18 mouse cellular contexts compared by ENCODE assay signal in the genomic region with DNA sequence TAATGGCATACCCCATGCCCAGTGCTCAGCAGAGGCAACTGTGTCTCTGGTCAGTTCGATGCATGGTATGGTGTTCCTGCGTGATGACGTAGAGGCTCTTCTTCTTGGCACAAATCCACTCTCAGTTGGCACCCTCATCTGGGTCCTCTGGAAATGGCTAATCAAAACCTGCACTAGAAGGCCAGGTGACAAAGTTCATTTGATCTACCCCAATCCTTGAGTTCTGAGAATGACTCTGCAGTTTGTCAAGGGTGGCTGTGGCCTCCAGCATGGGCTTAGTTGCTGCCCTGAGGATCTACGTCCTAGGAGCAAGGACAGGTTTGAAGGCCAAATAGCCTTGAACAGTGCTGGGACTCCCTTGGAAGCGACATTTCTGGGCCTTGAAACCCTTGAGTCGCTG. TPM values are rescaled to one million over a fixed set of nuclear protein-coding genes. Genes with fewer than 3 reads are reported as not detected.
A peak's percentile ranks its signal among the peaks of the same experiment; 100 is the strongest.
DNase-seq lines count a peak whose midpoint lies in the region; ATAC-seq and TF ChIP-seq lines count a peak whose summit lies in the region.
"Had no signal": no experiment of that assay in that cellular context is flagged by ENCODE, and none has a peak within 500 bp of the region (broad histone marks: within the 10 kb centered on the region; RNA-seq: fewer than 3 reads in every experiment).

No protein-coding gene starts in this region.

- no peaks in the 10 kb centered on the region for H3K36me3 ChIP-seq in kidney, embryonic 14.5 days (ENCODE audit: control insufficient read depth, insufficient read depth, low read length)
- H3K36me3 ChIP-seq in kidney, embryonic 16.5 days (ENCODE audit: insufficient read depth, low read length), result no peaks in the 10 kb centered on the region
- H3K36me3 ChIP-seq in small intestine, adult 2 months (ENCODE audit: control insufficient read depth, insufficient read depth, low read length), result peaks cover 19% of the 10 kb centered on the region
- H3K36me3 ChIP-seq: embryonic facial prominence, embryonic 10.5 days; heart, embryonic 10.5 days; hindbrain, embryonic 12.5 days had no signal

- no peak for ATAC-seq in kidney, embryonic 14.5 days (ENCODE audit: low FRiP score, low TSS enrichment)
- no peak for ATAC-seq in kidney, embryonic 16.5 days (ENCODE audit: low FRiP score, low TSS enrichment)
- ATAC-seq: forebrain, embryonic 13.5 days had no signal

- no peak overlapping the region for H3K4me2 ChIP-seq in kidney, embryonic 14.5 days (replicated peaks; ENCODE audit: low read depth, low read length)
- H3K4me2 ChIP-seq in kidney, embryonic 16.5 days (replicated peaks; ENCODE audit: low read depth, low read length), result no peak overlapping the region
- H3K4me2 ChIP-seq: forebrain, embryonic 13.5 days; hindbrain, embryonic 12.5 days had no signal

- DNase-seq in kidney, adult 11 months, result peak; percentile 69
- DNase-seq in kidney, adult 9 months, result peak; percentile 85
- DNase-seq in kidney, postnatal 4 days, result no peak
- no peak for DNase-seq in right cerebral cortex, adult 2 months (ENCODE audit: low spot score in 2 of 2)
- DNase-seq: cerebellum, adult 18-20 months; cerebellum, adult 9-11 months; cerebellum, postnatal 36 days; heart, adult 18-20 months; heart, postnatal 10 days; heart, postnatal 4 days had no signal

- no peaks in the 10 kb centered on the region for H3K4me1 ChIP-seq in kidney, embryonic 14.5 days (ENCODE audit: control insufficient read depth, insufficient read depth, low read length)
- 0 out of 2 replicates have a peak, but pooled peaks cover 4% of the 10 kb centered on the region for H3K4me1 ChIP-seq in kidney, embryonic 16.5 days (ENCODE audit: insufficient read depth, low read length)
- peaks cover 34% of the 10 kb centered on the region for H3K4me1 ChIP-seq in small intestine, adult 2 months (ENCODE audit: control insufficient read depth, insufficient read depth, insufficient read length, low read length)
- H3K4me1 ChIP-seq: forebrain, embryonic 13.5 days; heart, embryonic 10.5 days; hindbrain, embryonic 12.5 days had no signal

- no peak overlapping the region for H3K4me3 ChIP-seq in kidney, embryonic 14.5 days (ENCODE audit: low read length)
- H3K4me3 ChIP-seq in kidney, embryonic 16.5 days (ENCODE audit: low read length), result no peak overlapping the region
- H3K4me3 ChIP-seq in small intestine, adult 2 months (ENCODE audit: low read depth, low read length), result no peak overlapping the region
- H3K4me3 ChIP-seq: embryonic facial prominence, embryonic 10.5 days; forebrain, embryonic 13.5 days; heart, embryonic 10.5 days; hindbrain, embryonic 12.5 days had no signal

- TF ChIP-seq POLR2A in small intestine, adult 2 months (IDR thresholded peaks at IDR 0.05; ENCODE audit: low read depth, low read length), result no peak

- no peaks in the 10 kb centered on the region for H3K9me3 ChIP-seq in kidney, embryonic 14.5 days (ENCODE audit: control insufficient read depth, low read length)
- no peaks in the 10 kb centered on the region for H3K9me3 ChIP-seq in kidney, embryonic 16.5 days (ENCODE audit: low read length)
- H3K9me3 ChIP-seq: embryonic facial prominence, embryonic 10.5 days; forebrain, embryonic 13.5 days; heart, embryonic 10.5 days; hindbrain, embryonic 12.5 days had no signal

- WGBS in kidney, embryonic 14.5 days, result 99% methylated on average over 6 of the region's 6 CpGs
- 92% methylated on average over 6 of the region's 6 CpGs for whole genome bisulfite sequencing in kidney, embryonic 16.5 days
- WGBS in small intestine, adult 2 months, result 74% methylated on average over 6 of the region's 6 CpGs

- TF ChIP-seq CTCF in small intestine, adult 2 months (IDR thresholded peaks at IDR 0.05; ENCODE audit: extremely low read depth, insufficient read length, insufficient replicate concordance, low read depth, low read length), result no peak

- no peaks in the 10 kb centered on the region for H3K27me3 ChIP-seq in kidney, embryonic 14.5 days (ENCODE audit: control insufficient read depth, insufficient read depth, low read length)
- no peaks in the 10 kb centered on the region for H3K27me3 ChIP-seq in kidney, embryonic 16.5 days (ENCODE audit: insufficient read depth, low read length)
- no peaks in the 10 kb centered on the region for H3K27me3 ChIP-seq in small intestine, adult 2 months (ENCODE audit: control insufficient read depth, insufficient read depth, low read length)
- H3K27me3 ChIP-seq: forebrain, embryonic 13.5 days; hindbrain, embryonic 12.5 days had no signal

- no peak overlapping the region for H3K9ac ChIP-seq in kidney, embryonic 14.5 days (ENCODE audit: low read depth, low read length)
- H3K9ac ChIP-seq in kidney, embryonic 16.5 days (replicated peaks; ENCODE audit: low read length), result no peak overlapping the region
- H3K9ac ChIP-seq: forebrain, embryonic 13.5 days; hindbrain, embryonic 12.5 days had no signal

- H3K27ac ChIP-seq in kidney, embryonic 14.5 days (ENCODE audit: low read depth, low read length), result no peak overlapping the region
- H3K27ac ChIP-seq in kidney, embryonic 16.5 days (ENCODE audit: low read length), result peak overlapping the region; percentile 27; the same call in 1 of the 2 replicates
- peak overlapping the region; percentile 81 for H3K27ac ChIP-seq in small intestine, adult 2 months (ENCODE audit: insufficient read depth, low read depth, low read length)
- H3K27ac ChIP-seq: embryonic facial prominence, embryonic 10.5 days; forebrain, embryonic 13.5 days; heart, embryonic 10.5 days; hindbrain, embryonic 12.5 days had no signal

RNA-seq across cellular contexts. Expression of gene Chdh, which starts 10.0 kb away (rescaled TPM):
- polyA plus RNA-seq in kidney, embryonic 14.5 days (2014; fragmentation: Nextera tagmentation; extraction: Ambion mirVana), result 0.87 and 0.89 TPM in 2 replicates
- polyA plus RNA-seq in kidney, embryonic 16.5 days (2015; fragmentation: Nextera tagmentation; extraction: Ambion mirVana), result 2.5 and 2.7 TPM in 2 replicates
- polyA plus RNA-seq in small intestine, adult 2 months (2012; rRNA removed), result 41.7 and 92.0 TPM in 2 replicates
- polyA plus RNA-seq: C2C12 had no signal

RNA-seq across cellular contexts. Expression of gene Il17rb, which starts 10.2 kb away (rescaled TPM):
- 0.34 and 1.4 TPM in 2 replicates for polyA plus RNA-seq in kidney, embryonic 14.5 days (2014; fragmentation: Nextera tagmentation; extraction: Ambion mirVana)
- 0.79 and 1.0 TPM in 2 replicates for polyA plus RNA-seq in kidney, embryonic 16.5 days (2015; fragmentation: Nextera tagmentation; extraction: Ambion mirVana)
- 1.2 and 3.0 TPM in 2 replicates for polyA plus RNA-seq in small intestine, adult 2 months (2012; rRNA removed)

RNA-seq across cellular contexts. Expression of gene Actr8, which starts 40.7 kb away (rescaled TPM):
- polyA plus RNA-seq in kidney, embryonic 14.5 days (2014; fragmentation: Nextera tagmentation; extraction: Ambion mirVana), result 48.2 and 62.5 TPM in 2 replicates
- 75.5 and 83.8 TPM in 2 replicates for polyA plus RNA-seq in kidney, embryonic 16.5 days (2015; fragmentation: Nextera tagmentation; extraction: Ambion mirVana)
- polyA plus RNA-seq in small intestine, adult 2 months (2012; rRNA removed), result 3.4 and 6.3 TPM in 2 replicates

RNA-seq across cellular contexts. Expression of gene Selenok, which starts 50.7 kb away (rescaled TPM):
- polyA plus RNA-seq in kidney, embryonic 14.5 days (2014; fragmentation: Nextera tagmentation; extraction: Ambion mirVana), result 203 and 294 TPM in 2 replicates
- 260 and 268 TPM in 2 replicates for polyA plus RNA-seq in kidney, embryonic 16.5 days (2015; fragmentation: Nextera tagmentation; extraction: Ambion mirVana)
- 6.0 and 14.3 TPM in 2 replicates for polyA plus RNA-seq in small intestine, adult 2 months (2012; rRNA removed)

Comparison
In these comparisons a context has a peak if more than half of its experiments do, and no peak if none do; other contexts are left out.
1. DNase-seq: peak in kidney, adult 11 months (single experiment) and kidney, adult 9 months (single experiment); none in kidney, postnatal 4 days (0 of 2) and right cerebral cortex, adult 2 months (0 of 2).
2. RNA of gene Chdh, which starts 10.0 kb away (polyA plus RNA-seq): 41.7 to 92.0 TPM in small intestine, adult 2 months; 2.5 to 2.7 TPM in kidney, embryonic 16.5 days and 0.87 to 0.89 TPM in kidney, embryonic 14.5 days; every median in the first group is over 10 times any median in the second.